21 mouse cellular contexts compared by ENCODE assay signal in genomic region chr15:98998775-98999157, GRCm38 (mm10). TPM values are rescaled to one million over a fixed set of nuclear protein-coding genes. Genes with fewer than 3 reads are reported as not detected.
DNase-seq lines count a peak whose midpoint lies in the region; ATAC-seq and TF ChIP-seq lines count a peak whose summit lies in the region.
"Had no signal": no experiment of that assay in that cellular context is flagged by ENCODE, and none has a peak within 500 bp of the region (broad histone marks: within the 10 kb centered on the region; RNA-seq: fewer than 3 reads in every experiment).

No protein-coding gene starts in this region.

- no peak overlapping the region; the same call in 1 of the 2 replicates for H3K4me3 ChIP-seq in heart, embryonic 10.5 days
- H3K4me3 ChIP-seq in hindbrain, embryonic 10.5 days, result no peak overlapping the region
- H3K4me3 ChIP-seq in hindbrain, embryonic 14.5 days (replicated peaks; ENCODE audit: low read length), result no peak overlapping the region
- no peak overlapping the region for H3K4me3 ChIP-seq in neural tube, embryonic 15.5 days (replicated peaks)
- H3K4me3 ChIP-seq in stomach, postnatal 0 days (ENCODE audit: low read depth, low read length), result no peak overlapping the region
- H3K4me3 ChIP-seq: embryonic facial prominence, embryonic 15.5 days; midbrain, embryonic 10.5 days; neural tube, embryonic 12.5 days; stomach, embryonic 15.5 days had no signal

- no peak for TF ChIP-seq CTCF in stomach, postnatal 0 days (IDR thresholded peaks at IDR 0.05; ENCODE audit: low read depth)

- peaks cover 56% of the 10 kb centered on the region for H3K4me1 ChIP-seq in heart, embryonic 10.5 days
- H3K4me1 ChIP-seq in hindbrain, embryonic 10.5 days (replicated peaks), result peaks cover 47% of the 10 kb centered on the region
- peaks cover 24% of the 10 kb centered on the region for H3K4me1 ChIP-seq in hindbrain, embryonic 14.5 days (replicated peaks; ENCODE audit: control insufficient read depth, insufficient read depth, low read length)
- peaks cover 33% of the 10 kb centered on the region for H3K4me1 ChIP-seq in neural tube, embryonic 15.5 days
- H3K4me1 ChIP-seq in stomach, postnatal 0 days (replicated peaks; ENCODE audit: control insufficient read depth, insufficient read depth), result no peaks in the 10 kb centered on the region

- H3K9ac ChIP-seq in hindbrain, embryonic 14.5 days, result no peak overlapping the region
- no peak overlapping the region for H3K9ac ChIP-seq in neural tube, embryonic 15.5 days (replicated peaks)
- H3K9ac ChIP-seq in stomach, postnatal 0 days (ENCODE audit: low read length), result no peak overlapping the region
- H3K9ac ChIP-seq: embryonic facial prominence, embryonic 15.5 days; neural tube, embryonic 12.5 days; stomach, embryonic 15.5 days had no signal

- peaks cover 7% of the 10 kb centered on the region; the same call in 1 of the 2 replicates for H3K27me3 ChIP-seq in heart, embryonic 10.5 days (ENCODE audit: insufficient read depth, poor library complexity, severe bottlenecking)
- peaks cover 9% of the 10 kb centered on the region; the same call in 1 of the 2 replicates for H3K27me3 ChIP-seq in hindbrain, embryonic 10.5 days (ENCODE audit: insufficient read depth, poor library complexity, severe bottlenecking)
- H3K27me3 ChIP-seq in hindbrain, embryonic 14.5 days (ENCODE audit: control insufficient read depth, insufficient read depth, low read length), result no peaks in the 10 kb centered on the region
- no peaks in the 10 kb centered on the region for H3K27me3 ChIP-seq in neural tube, embryonic 15.5 days (replicated peaks)
- no peaks in the 10 kb centered on the region for H3K27me3 ChIP-seq in stomach, postnatal 0 days (ENCODE audit: control insufficient read depth, insufficient read depth, low read length)
- H3K27me3 ChIP-seq: embryonic facial prominence, embryonic 15.5 days; neural tube, embryonic 12.5 days; stomach, embryonic 15.5 days had no signal

- no peaks in the 10 kb centered on the region for H3K36me3 ChIP-seq in heart, embryonic 10.5 days
- no peaks in the 10 kb centered on the region for H3K36me3 ChIP-seq in hindbrain, embryonic 10.5 days
- H3K36me3 ChIP-seq in hindbrain, embryonic 14.5 days (replicated peaks; ENCODE audit: control insufficient read depth, insufficient read depth), result no peaks in the 10 kb centered on the region
- H3K36me3 ChIP-seq in neural tube, embryonic 15.5 days, result no peaks in the 10 kb centered on the region
- H3K36me3 ChIP-seq in stomach, postnatal 0 days (ENCODE audit: control insufficient read depth, insufficient read depth, low read length), result no peaks in the 10 kb centered on the region
- H3K36me3 ChIP-seq: embryonic facial prominence, embryonic 15.5 days; midbrain, embryonic 10.5 days; neural tube, embryonic 12.5 days; stomach, embryonic 15.5 days had no signal

- no peak for ATAC-seq in hindbrain, embryonic 14.5 days (ENCODE audit: low FRiP score)
- ATAC-seq in neural tube, embryonic 15.5 days (ENCODE audit: low FRiP score), result no peak
- ATAC-seq in stomach, postnatal 0 days (ENCODE audit: low FRiP score, low TSS enrichment), result peak; percentile 33; the same call in 1 of the 2 replicates

- 47% methylated on average over 6 of the region's 6 CpGs for WGBS in heart, embryonic 10.5 days
- WGBS in hindbrain, embryonic 10.5 days, result 41% methylated on average over 6 of the region's 6 CpGs
- 35% methylated on average over 6 of the region's 6 CpGs for WGBS in hindbrain, embryonic 14.5 days
- 38% methylated on average over 6 of the region's 6 CpGs for WGBS in neural tube, embryonic 15.5 days
- WGBS in stomach, postnatal 0 days, result 48% methylated on average over 6 of the region's 6 CpGs

- H3K9me3 ChIP-seq in heart, embryonic 10.5 days, result no peaks in the 10 kb centered on the region
- peaks cover 2% of the 10 kb centered on the region; the same call in 1 of the 2 replicates for H3K9me3 ChIP-seq in hindbrain, embryonic 10.5 days
- H3K9me3 ChIP-seq in hindbrain, embryonic 14.5 days (ENCODE audit: control insufficient read depth, low read length), result no peaks in the 10 kb centered on the region
- H3K9me3 ChIP-seq in neural tube, embryonic 15.5 days (replicated peaks), result no peaks in the 10 kb centered on the region
- no peaks in the 10 kb centered on the region for H3K9me3 ChIP-seq in stomach, postnatal 0 days (ENCODE audit: control insufficient read depth, low read length)
- H3K9me3 ChIP-seq: embryonic facial prominence, embryonic 15.5 days; midbrain, embryonic 10.5 days; neural tube, embryonic 12.5 days; stomach, embryonic 15.5 days had no signal

- TF ChIP-seq EP300 in stomach, postnatal 0 days (optimal IDR thresholded peaks at IDR 0.05), result no peak

- DNase-seq in heart, embryonic 10.5 days (ENCODE audit: low spot score), result no peak
- no peak for DNase-seq in heart, postnatal 10 days
- no peak for DNase-seq in hindbrain, embryonic 10.5 days (ENCODE audit: low spot score)
- no peak for DNase-seq in hindbrain, embryonic 14.5 days (ENCODE audit: low spot score)
- DNase-seq in neural tube, embryonic 10.5 days (ENCODE audit: extremely low spot score, low spot score), result no peak
- DNase-seq in stomach, postnatal 0 days (ENCODE audit: low spot score), result no peak
- DNase-seq in thymus, postnatal 4 days, result no peak
- DNase-seq: cerebellum, adult 9-11 months; lung, postnatal 4 days had no signal

- no peak overlapping the region for H3K4me2 ChIP-seq in hindbrain, embryonic 14.5 days (replicated peaks)
- H3K4me2 ChIP-seq in neural tube, embryonic 15.5 days, result no peak overlapping the region
- H3K4me2 ChIP-seq in stomach, postnatal 0 days (replicated peaks; ENCODE audit: low read depth), result no peak overlapping the region
- H3K4me2 ChIP-seq: embryonic facial prominence, embryonic 15.5 days; neural tube, embryonic 12.5 days; stomach, embryonic 15.5 days had no signal

- H3K27ac ChIP-seq in heart, embryonic 10.5 days, result peak overlapping the region; percentile 88
- peak overlapping the region; percentile 24; the same call in 1 of the 2 replicates for H3K27ac ChIP-seq in hindbrain, embryonic 10.5 days
- H3K27ac ChIP-seq in hindbrain, embryonic 14.5 days, result no peak overlapping the region
- 0 out of 2 replicates have a peak overlapping the region, but pooled peaks have one; percentile 23 for H3K27ac ChIP-seq in neural tube, embryonic 15.5 days (replicated peaks)
- H3K27ac ChIP-seq in stomach, postnatal 0 days (replicated peaks), result no peak overlapping the region
- H3K27ac ChIP-seq: embryonic facial prominence, embryonic 15.5 days; neural tube, embryonic 12.5 days; stomach, embryonic 15.5 days had no signal

- intact Hi-C loops in heart, postnatal 10 days (cut with DNase I), result no loop called here

RNA-seq across cellular contexts. Expression of gene Tuba1c, which starts 30.9 kb away (rescaled TPM):
- 172 and 183 TPM in 2 replicates for polyA plus RNA-seq in heart, embryonic 10.5 days (2016; fragmentation: Nextera tagmentation; extraction: Ambion mirVana)
- 10 to 100 TPM; 80.7 to 99.8 TPM for total RNA-seq in heart, postnatal 10 days (2021)
- polyA plus RNA-seq in hindbrain, embryonic 10.5 days (2016; fragmentation: Nextera tagmentation; extraction: Ambion mirVana), result 111 and 135 TPM in 2 replicates
- polyA plus RNA-seq in hindbrain, embryonic 14.5 days (2014; fragmentation: Nextera tagmentation; extraction: Ambion mirVana), result 21.7 and 24.2 TPM in 2 replicates
- 12.4 and 52.6 TPM in 2 replicates for polyA plus RNA-seq in neural tube, embryonic 15.5 days (2015; fragmentation: Nextera tagmentation; extraction: Ambion mirVana)
- 145 and 159 TPM in 2 replicates for polyA plus RNA-seq in stomach, postnatal 0 days (2015; fragmentation: Nextera tagmentation; extraction: Ambion mirVana)

RNA-seq across cellular contexts. Expression of gene Tuba1a, which starts 45.3 kb away (rescaled TPM):
- 1,319 and 1,394 TPM in 2 replicates for polyA plus RNA-seq in heart, embryonic 10.5 days (2016; fragmentation: Nextera tagmentation; extraction: Ambion mirVana)
- total RNA-seq in heart, postnatal 10 days (2021), result 100 to 1,000 TPM; 263 to 273 TPM
- 4,838 and 8,764 TPM in 2 replicates for polyA plus RNA-seq in hindbrain, embryonic 10.5 days (2016; fragmentation: Nextera tagmentation; extraction: Ambion mirVana)
- polyA plus RNA-seq in hindbrain, embryonic 14.5 days (2014; fragmentation: Nextera tagmentation; extraction: Ambion mirVana), result 14,408 and 15,410 TPM in 2 replicates
- 10,639 and 13,509 TPM in 2 replicates for polyA plus RNA-seq in neural tube, embryonic 15.5 days (2015; fragmentation: Nextera tagmentation; extraction: Ambion mirVana)
- 537 and 602 TPM in 2 replicates for polyA plus RNA-seq in stomach, postnatal 0 days (2015; fragmentation: Nextera tagmentation; extraction: Ambion mirVana)

RNA-seq across cellular contexts. Expression of gene Gm49450, which starts 45.4 kb away (rescaled TPM):
- not detected in 2 replicates for polyA plus RNA-seq in heart, embryonic 10.5 days (2016; fragmentation: Nextera tagmentation; extraction: Ambion mirVana)
- total RNA-seq in heart, postnatal 10 days (2021), result not detected
- polyA plus RNA-seq in hindbrain, embryonic 10.5 days (2016; fragmentation: Nextera tagmentation; extraction: Ambion mirVana), result not detected in 2 replicates
- not detected in 2 replicates for polyA plus RNA-seq in hindbrain, embryonic 14.5 days (2014; fragmentation: Nextera tagmentation; extraction: Ambion mirVana)
- polyA plus RNA-seq in neural tube, embryonic 15.5 days (2015; fragmentation: Nextera tagmentation; extraction: Ambion mirVana), result not detected in 2 replicates
- not detected in 2 replicates for polyA plus RNA-seq in stomach, postnatal 0 days (2015; fragmentation: Nextera tagmentation; extraction: Ambion mirVana)
- total RNA-seq: adrenal gland, adult 18-20 months; ES-E14; layer of hippocampus, postnatal 25 days; left cerebral cortex, postnatal 14 days had no signal
- polyA plus RNA-seq: embryonic facial prominence, embryonic 15.5 days; forebrain, embryonic 11.5 days; kidney, embryonic 14.5 days; midbrain, embryonic 10.5 days; neural tube, embryonic 12.5 days; stomach, embryonic 15.5 days; thymus, postnatal 0 days had no signal

RNA-seq across cellular contexts. Expression of gene Prph, which starts 56.2 kb away (rescaled TPM):
- 0.36 and 1.1 TPM in 2 replicates for polyA plus RNA-seq in heart, embryonic 10.5 days (2016; fragmentation: Nextera tagmentation; extraction: Ambion mirVana)
- total RNA-seq in heart, postnatal 10 days (2021), result under 1 TPM; 0.27 to 0.53 TPM
- polyA plus RNA-seq in hindbrain, embryonic 10.5 days (2016; fragmentation: Nextera tagmentation; extraction: Ambion mirVana), result 9.7 and 14.4 TPM in 2 replicates
- polyA plus RNA-seq in hindbrain, embryonic 14.5 days (2014; fragmentation: Nextera tagmentation; extraction: Ambion mirVana), result 77.9 and 79.5 TPM in 2 replicates
- polyA plus RNA-seq in neural tube, embryonic 15.5 days (2015; fragmentation: Nextera tagmentation; extraction: Ambion mirVana), result 185 and 209 TPM in 2 replicates
- polyA plus RNA-seq in stomach, postnatal 0 days (2015; fragmentation: Nextera tagmentation; extraction: Ambion mirVana), result 25.7 and 28.6 TPM in 2 replicates

Comparison
In these comparisons a context has a peak if more than half of its experiments do, and no peak if none do; other contexts are left out.
1. H3K27ac ChIP-seq: peak in heart, embryonic 10.5 days (single experiment), hindbrain, embryonic 10.5 days (single experiment) and neural tube, embryonic 15.5 days (single experiment); none in hindbrain, embryonic 14.5 days (single experiment) and stomach, postnatal 0 days (single experiment).